Mouse (Mus musculus): ENCODE measurements at regions not wholly inside any gene's neighbourhood (a gene's known extent, or its start where the extent isn't known, plus 50 kb on each side); places are given as distances from the start of the nearest gene placed in this dataset.

DNA sequence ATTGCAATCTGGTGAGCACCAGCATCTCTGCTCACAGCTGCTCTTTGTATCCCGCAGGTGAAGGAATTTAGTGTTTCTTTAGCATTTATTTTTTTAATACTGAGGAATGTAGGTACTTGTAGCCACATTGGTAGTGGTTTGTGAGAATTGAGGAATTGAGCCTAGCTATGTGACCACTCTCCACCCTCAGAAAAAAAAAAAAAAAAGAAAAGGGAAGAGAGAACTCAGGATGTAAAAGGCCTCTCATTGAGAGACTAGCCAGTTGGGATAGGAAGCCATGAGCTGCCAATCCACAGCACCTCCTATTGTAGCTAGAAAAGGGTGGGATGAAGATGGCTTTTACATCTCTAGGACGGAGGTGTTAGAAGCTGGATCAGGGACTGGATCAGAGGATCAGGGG, 252.0 kb upstream of the Ptger4 start:
- DNase-seq (ENCODE audit: low spot score) (no peak), ATAC-seq (no peak)
- Histone ChIP-seq H3K27me3 (replicated peaks; ENCODE audit: control insufficient read depth, insufficient read depth, low read length) (no peaks in the 10 kb centered on the region), H3K4me2 (ENCODE audit: low read length) (no peak overlapping the region), H3K4me1 (ENCODE audit: control insufficient read depth, insufficient read depth, low read length) (no peaks in the 10 kb centered on the region), H3K27ac (ENCODE audit: low read depth, low read length) (no peak overlapping the region), H3K9ac (ENCODE audit: low read length) (no peak overlapping the region), H3K4me3 (ENCODE audit: low read depth, low read length) (no peak overlapping the region), H3K9me3 (replicated peaks; ENCODE audit: control insufficient read depth, low read length) (no peaks in the 10 kb centered on the region), H3K36me3 (ENCODE audit: control insufficient read depth, insufficient read depth, low read length) (no peaks in the 10 kb centered on the region)
- 86% methylated on average over 2 of the region's 2 CpGs for WGBS

- Histone ChIP-seq H3K4me3 (ENCODE audit: low read depth, low read length) (no peak overlapping the region), H3K4me2 (ENCODE audit: low read length) (no peak overlapping the region), H3K36me3 (ENCODE audit: control insufficient read depth, insufficient read depth, low read length) (no peaks in the 10 kb centered on the region), H3K27ac (ENCODE audit: low read depth, low read length) (no peak overlapping the region), H3K4me1 (ENCODE audit: control insufficient read depth, insufficient read depth, low read length) (no peaks in the 10 kb centered on the region), H3K9ac (ENCODE audit: low read length) (no peak overlapping the region), H3K27me3 (replicated peaks; ENCODE audit: control insufficient read depth, insufficient read depth, low read length) (no peaks in the 10 kb centered on the region), H3K9me3 (replicated peaks; ENCODE audit: control insufficient read depth, low read length) (no peaks in the 10 kb centered on the region)
- ATAC-seq (no peak), DNase-seq (ENCODE audit: low spot score) (no peak)
- 93% methylated on average over 3 of the region's 3 CpGs for WGBS
Observed at GRCm38 (mm10) chr15:5504502-5504901, 260.5 kb upstream of the Ptger4 start.

- 86% methylated on average over 5 of the region's 5 CpGs for WGBS
Observed at GRCm38 (mm10) chr15:5506848-5507544, 263.0 kb upstream of the Ptger4 start.

DNA sequence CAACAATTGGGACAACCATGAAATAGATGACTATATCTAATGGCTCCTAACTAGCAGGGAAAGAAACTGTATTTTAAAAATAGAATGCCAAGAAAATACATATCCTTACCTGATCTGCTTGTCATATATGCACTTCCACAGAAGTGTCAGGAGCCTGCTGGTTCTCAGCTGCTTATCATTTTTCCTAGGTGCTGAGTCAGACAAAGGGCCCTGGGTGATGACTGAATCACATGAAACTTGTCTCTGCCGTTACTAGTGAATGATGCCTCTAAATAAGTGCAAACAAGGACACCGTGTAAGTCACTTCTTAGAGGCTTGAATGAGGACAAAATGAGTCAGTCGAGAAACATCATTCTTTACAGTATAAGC, 263.5 kb upstream of the Ptger4 start:
- no peaks in the 10 kb centered on the region for H3K4me1 ChIP-seq (ENCODE audit: control insufficient read depth, insufficient read depth, low read length)
- H3K9ac ChIP-seq (ENCODE audit: low read length) = no peak overlapping the region
- no peak for DNase-seq (ENCODE audit: low spot score)
- no peaks in the 10 kb centered on the region for H3K9me3 ChIP-seq (replicated peaks; ENCODE audit: control insufficient read depth, low read length)
- H3K36me3 ChIP-seq (ENCODE audit: control insufficient read depth, insufficient read depth, low read length) = no peaks in the 10 kb centered on the region
- no peak overlapping the region for H3K27ac ChIP-seq (ENCODE audit: low read depth, low read length)
- no peak overlapping the region for H3K4me2 ChIP-seq (ENCODE audit: low read length)
- no peak for ATAC-seq
- no peak overlapping the region for H3K4me3 ChIP-seq (ENCODE audit: low read depth, low read length)
- WGBS = 85% methylated on average over 3 of the region's 3 CpGs
- H3K27me3 ChIP-seq (replicated peaks; ENCODE audit: control insufficient read depth, insufficient read depth, low read length) = no peaks in the 10 kb centered on the region

More at GRCm38 (mm10) chr15:5506848-5507544, 263.0 kb upstream of the Ptger4 start:
- Histone ChIP-seq H3K4me1 (ENCODE audit: control insufficient read depth, insufficient read depth, low read length) (no peaks in the 10 kb centered on the region), H3K27ac (ENCODE audit: low read depth, low read length) (no peak overlapping the region), H3K9ac (ENCODE audit: low read length) (no peak overlapping the region), H3K27me3 (replicated peaks; ENCODE audit: control insufficient read depth, insufficient read depth, low read length) (no peaks in the 10 kb centered on the region), H3K9me3 (replicated peaks; ENCODE audit: control insufficient read depth, low read length) (no peaks in the 10 kb centered on the region), H3K4me3 (ENCODE audit: low read depth, low read length) (no peak overlapping the region), H3K4me2 (ENCODE audit: low read length) (no peak overlapping the region), H3K36me3 (ENCODE audit: control insufficient read depth, insufficient read depth, low read length) (no peaks in the 10 kb centered on the region)
- ATAC-seq = no peak
- DNase-seq (ENCODE audit: low spot score) = no peak

DNA sequence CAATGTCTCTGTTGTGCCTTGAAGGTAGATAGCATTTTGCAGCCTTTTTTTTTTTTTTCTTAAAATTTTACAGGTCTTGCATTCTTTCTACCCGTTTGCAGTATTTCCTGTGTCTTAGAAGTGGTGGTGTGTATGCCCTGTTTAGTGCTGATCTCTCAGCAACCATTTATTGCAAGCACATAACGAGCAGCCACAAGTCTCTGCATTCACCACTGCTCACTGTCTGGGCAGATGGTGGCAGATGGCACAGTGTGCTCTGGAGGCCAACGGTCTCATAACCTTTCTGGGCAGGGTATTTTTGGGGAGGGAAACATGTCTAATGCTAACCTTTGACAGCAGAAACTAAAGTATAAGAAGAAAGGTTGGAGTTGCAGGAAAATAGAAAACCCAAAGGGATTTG, 266.1 kb upstream of the Ptger4 start:
- ATAC-seq (no peak), DNase-seq (ENCODE audit: low spot score) (no peak)
- Histone ChIP-seq H3K4me2 (ENCODE audit: low read length) (no peak overlapping the region), H3K4me1 (ENCODE audit: control insufficient read depth, insufficient read depth, low read length) (no peaks in the 10 kb centered on the region), H3K27me3 (replicated peaks; ENCODE audit: control insufficient read depth, insufficient read depth, low read length) (no peaks in the 10 kb centered on the region), H3K4me3 (ENCODE audit: low read depth, low read length) (no peak overlapping the region), H3K9me3 (replicated peaks; ENCODE audit: control insufficient read depth, low read length) (no peaks in the 10 kb centered on the region), H3K27ac (ENCODE audit: low read depth, low read length) (no peak overlapping the region), H3K36me3 (ENCODE audit: control insufficient read depth, insufficient read depth, low read length) (no peaks in the 10 kb centered on the region), H3K9ac (ENCODE audit: low read length) (no peak overlapping the region)
- WGBS = 48% methylated on average over 3 of the region's 3 CpGs

DNA sequence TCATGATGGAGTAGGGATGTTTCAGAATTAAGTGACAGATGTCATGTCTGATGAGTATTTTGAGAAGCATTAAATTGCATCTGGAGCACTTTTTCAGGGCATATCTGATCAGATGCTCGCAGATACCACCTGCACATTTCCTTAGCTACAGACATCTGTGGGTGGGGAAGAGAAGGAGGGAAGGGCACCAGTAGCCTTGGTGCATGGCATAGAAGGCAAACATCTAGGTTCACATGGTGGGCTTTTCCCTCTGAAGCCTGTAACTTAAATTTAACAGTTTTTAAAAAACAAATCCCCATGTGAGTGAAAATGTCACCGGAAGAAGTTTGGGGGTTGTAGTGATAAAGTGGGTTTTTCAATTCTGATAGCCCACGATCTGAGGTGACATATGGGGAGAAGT, 267.1 kb upstream of the Ptger4 start:
- H3K9ac ChIP-seq (ENCODE audit: low read length) = no peak overlapping the region
- no peaks in the 10 kb centered on the region for H3K9me3 ChIP-seq (replicated peaks; ENCODE audit: control insufficient read depth, low read length)
- no peak overlapping the region for H3K4me2 ChIP-seq (ENCODE audit: low read length)
- H3K4me3 ChIP-seq (ENCODE audit: low read depth, low read length) = no peak overlapping the region
- H3K36me3 ChIP-seq (ENCODE audit: control insufficient read depth, insufficient read depth, low read length) = no peaks in the 10 kb centered on the region
- 88% methylated on average over 3 of the region's 3 CpGs for WGBS
- no peaks in the 10 kb centered on the region for H3K4me1 ChIP-seq (ENCODE audit: control insufficient read depth, insufficient read depth, low read length)
- no peak for DNase-seq (ENCODE audit: low spot score)
- H3K27ac ChIP-seq (ENCODE audit: low read depth, low read length) = no peak overlapping the region
- H3K27me3 ChIP-seq (replicated peaks; ENCODE audit: control insufficient read depth, insufficient read depth, low read length) = no peaks in the 10 kb centered on the region
- no peak for ATAC-seq

GRCm38 (mm10) chr15:5512546-5512945, 268.6 kb upstream of the Ptger4 start:
- Histone ChIP-seq H3K27me3 (replicated peaks; ENCODE audit: control insufficient read depth, insufficient read depth, low read length) (no peaks in the 10 kb centered on the region), H3K9me3 (replicated peaks; ENCODE audit: control insufficient read depth, low read length) (no peaks in the 10 kb centered on the region), H3K4me3 (ENCODE audit: low read depth, low read length) (no peak overlapping the region), H3K9ac (ENCODE audit: low read length) (no peak overlapping the region), H3K27ac (ENCODE audit: low read depth, low read length) (no peak overlapping the region), H3K4me2 (ENCODE audit: low read length) (no peak overlapping the region), H3K36me3 (ENCODE audit: control insufficient read depth, insufficient read depth, low read length) (no peaks in the 10 kb centered on the region), H3K4me1 (ENCODE audit: control insufficient read depth, insufficient read depth, low read length) (no peaks in the 10 kb centered on the region)
- ATAC-seq (no peak), DNase-seq (ENCODE audit: low spot score) (no peak)
- 84% methylated on average over 5 of the region's 5 CpGs for WGBS

DNA sequence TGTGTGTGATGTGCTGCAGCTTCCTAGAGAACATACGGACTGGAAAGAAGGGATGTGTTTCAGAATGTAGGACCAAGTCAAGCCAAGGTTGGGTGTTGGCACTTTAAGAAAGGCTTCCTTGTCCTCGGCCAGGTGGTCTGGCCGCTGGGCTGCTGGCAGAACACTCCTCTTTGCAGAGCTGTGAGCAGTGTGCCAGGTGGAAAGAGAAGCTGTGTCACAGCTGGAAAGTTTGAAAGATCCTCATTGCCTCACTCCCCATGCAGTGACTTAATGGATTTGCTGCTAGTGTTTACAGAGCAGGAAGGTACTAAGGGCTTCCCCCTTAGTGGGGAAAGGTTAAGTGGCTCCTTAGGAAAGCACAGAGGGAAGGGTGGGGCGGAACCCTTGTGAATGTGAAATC, 269.2 kb upstream of the Ptger4 start:
- Histone ChIP-seq H3K4me2 (ENCODE audit: low read length) (no peak overlapping the region), H3K36me3 (ENCODE audit: control insufficient read depth, insufficient read depth, low read length) (no peaks in the 10 kb centered on the region), H3K27ac (ENCODE audit: low read depth, low read length) (no peak overlapping the region), H3K4me3 (ENCODE audit: low read depth, low read length) (no peak overlapping the region), H3K9me3 (replicated peaks; ENCODE audit: control insufficient read depth, low read length) (no peaks in the 10 kb centered on the region), H3K27me3 (replicated peaks; ENCODE audit: control insufficient read depth, insufficient read depth, low read length) (no peaks in the 10 kb centered on the region), H3K9ac (ENCODE audit: low read length) (no peak overlapping the region), H3K4me1 (ENCODE audit: control insufficient read depth, insufficient read depth, low read length) (no peaks in the 10 kb centered on the region)
- 62% methylated on average over 4 of the region's 4 CpGs for WGBS
- DNase-seq (ENCODE audit: low spot score) = no peak
- no peak for ATAC-seq

- Histone ChIP-seq H3K27me3 (replicated peaks; ENCODE audit: control insufficient read depth, insufficient read depth, low read length) (no peaks in the 10 kb centered on the region), H3K4me3 (ENCODE audit: low read depth, low read length) (no peak overlapping the region), H3K27ac (ENCODE audit: low read depth, low read length) (no peak overlapping the region), H3K36me3 (ENCODE audit: control insufficient read depth, insufficient read depth, low read length) (no peaks in the 10 kb centered on the region), H3K4me1 (ENCODE audit: control insufficient read depth, insufficient read depth, low read length) (no peaks in the 10 kb centered on the region), H3K9me3 (replicated peaks; ENCODE audit: control insufficient read depth, low read length) (no peaks in the 10 kb centered on the region), H3K9ac (ENCODE audit: low read length) (no peak overlapping the region), H3K4me2 (ENCODE audit: low read length) (no peak overlapping the region)
- WGBS = 74% methylated on average over 4 of the region's 4 CpGs
- ATAC-seq (no peak), DNase-seq (ENCODE audit: low spot score) (no peak)
Observed at GRCm38 (mm10) chr15:5514217-5514616, 270.2 kb upstream of the Ptger4 start.

Data from forebrain, embryonic 14.5 days (tissue).